Mouse (Mus musculus): ENCODE measurements around the gene Stk32c.

Gene Stk32c

DNA sequence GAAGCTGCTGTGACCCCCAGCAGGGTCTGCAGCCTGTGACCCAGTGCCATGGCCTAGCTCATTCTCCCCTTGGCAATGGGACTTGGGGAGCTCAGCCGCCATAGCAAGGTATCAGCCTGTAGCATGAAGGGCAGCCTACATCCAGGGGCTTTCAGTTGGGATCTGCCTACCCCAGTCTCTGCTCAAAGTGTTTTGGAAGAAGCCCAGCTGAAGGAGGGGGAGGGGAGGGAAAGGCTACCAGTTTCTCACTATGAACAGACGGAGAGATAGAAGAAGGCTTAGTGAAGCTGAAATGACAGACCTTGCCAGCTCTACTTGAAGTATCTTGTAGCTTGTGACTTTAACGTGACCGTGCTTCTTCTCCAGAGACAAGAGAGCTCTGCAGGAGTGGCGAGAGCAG, 16.7 kb upstream of the Stk32c start:
- CTCF ChIA-PET: interaction anchor here (0.6 kb wide), 1 partner anchor 17 kb away, joined by 8 read pairs; no protein-coding TSS in a partner anchor

DNA sequence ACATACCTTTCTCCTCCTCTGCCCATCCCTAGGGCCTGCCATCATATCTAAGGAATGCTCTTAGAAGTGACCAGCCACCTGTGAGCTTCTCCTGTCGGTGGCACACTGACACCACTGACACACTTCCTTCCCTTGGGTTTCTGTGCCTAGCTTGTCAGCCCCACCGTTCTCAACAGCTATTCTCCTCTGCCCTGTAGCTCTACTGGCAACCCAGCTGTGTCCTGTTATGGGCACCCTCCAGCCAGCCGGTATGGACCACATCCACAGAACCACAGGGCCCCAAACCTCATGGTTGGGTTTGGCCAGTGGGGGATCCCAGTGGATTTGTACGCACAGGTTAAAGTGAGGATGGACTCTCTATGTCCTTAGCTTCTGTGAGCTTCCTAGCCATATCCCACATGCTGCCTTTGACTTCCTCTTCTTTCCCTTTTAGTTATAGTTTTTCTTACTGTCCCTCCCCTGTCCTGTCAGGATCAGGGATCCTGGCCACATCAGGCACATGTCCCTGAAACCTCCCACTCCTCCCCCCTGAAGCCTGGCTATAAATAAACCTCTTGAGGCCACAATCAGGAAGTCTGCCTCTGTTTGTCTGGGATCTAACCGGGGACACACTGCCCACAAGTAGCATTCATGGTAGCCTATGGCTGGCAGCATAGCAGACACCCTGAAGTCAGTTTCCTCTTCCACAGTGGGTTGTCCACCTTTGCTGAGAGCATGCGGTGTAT, 15.5 kb upstream of the Stk32c start:
- CTCF ChIA-PET: no interaction called here

DNA sequence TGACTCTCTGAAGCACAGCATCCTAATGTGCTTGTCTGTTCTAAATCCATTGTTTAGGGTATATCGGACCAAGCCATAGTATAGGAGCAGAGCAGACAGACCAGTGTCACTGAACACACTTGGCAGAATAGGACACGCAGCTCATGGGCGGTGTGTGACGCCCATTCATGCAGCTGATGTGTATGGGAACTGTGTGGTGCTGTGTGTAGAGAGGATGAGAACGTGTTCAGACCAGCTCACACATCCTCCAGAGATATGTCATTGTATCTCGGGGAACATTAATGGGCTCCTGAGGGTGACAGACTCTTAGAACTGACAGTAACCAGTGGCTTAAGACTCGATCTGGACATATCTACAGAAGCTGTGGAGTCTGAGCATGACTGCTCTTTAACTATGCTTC, 13.3 kb upstream of the Stk32c start:
- CTCF ChIA-PET: no interaction called here

DNA sequence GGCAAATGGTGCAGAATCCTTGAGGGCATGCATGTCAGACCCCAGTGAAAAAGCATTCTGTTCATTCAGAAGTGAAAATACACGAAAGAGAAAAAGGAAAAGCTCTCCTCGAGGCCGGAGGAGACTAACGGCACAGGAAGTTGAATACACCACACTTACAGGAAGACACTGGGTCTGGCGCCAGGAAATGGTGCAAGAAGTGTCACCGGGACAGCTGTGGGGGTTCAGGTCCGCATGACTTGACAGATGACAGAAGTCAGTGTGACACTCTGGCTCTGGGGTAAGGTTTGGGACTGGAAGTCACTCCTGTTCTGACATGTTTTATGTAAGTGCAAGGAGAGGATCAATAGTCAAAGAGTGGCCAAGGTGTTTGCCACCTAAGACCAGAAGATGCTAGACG, 11.6 kb upstream of the Stk32c start:
- CTCF ChIA-PET: interaction anchor here (0.6 kb wide), 2 partner anchors 25 to 317 kb away, joined by 6 to 9 read pairs; no protein-coding TSS in a partner anchor

DNA sequence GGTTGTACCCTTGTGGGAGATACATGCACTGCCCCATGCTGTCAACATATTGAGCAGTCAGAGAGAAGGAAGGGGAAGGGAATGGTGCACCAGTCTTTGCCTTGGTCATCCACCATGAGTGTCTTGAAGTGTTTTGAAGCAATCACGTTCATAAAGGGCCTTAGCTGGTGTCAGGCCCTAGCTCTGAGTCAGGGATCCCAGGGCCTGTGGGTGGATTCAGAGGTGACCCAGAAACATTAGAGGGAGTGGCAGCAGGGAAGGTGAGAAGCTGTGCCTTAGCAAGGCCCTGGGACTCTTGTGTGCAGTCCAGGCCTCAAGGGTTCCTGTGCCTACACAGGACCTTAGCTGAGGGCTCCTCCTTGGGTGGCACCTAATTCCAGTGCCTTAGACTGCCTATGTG, 11.0 kb upstream of the Stk32c start:
- CTCF ChIA-PET: interaction anchor here (0.6 kb wide), 1 partner anchor 317 kb away, joined by 9 read pairs; no protein-coding TSS in a partner anchor

DNA sequence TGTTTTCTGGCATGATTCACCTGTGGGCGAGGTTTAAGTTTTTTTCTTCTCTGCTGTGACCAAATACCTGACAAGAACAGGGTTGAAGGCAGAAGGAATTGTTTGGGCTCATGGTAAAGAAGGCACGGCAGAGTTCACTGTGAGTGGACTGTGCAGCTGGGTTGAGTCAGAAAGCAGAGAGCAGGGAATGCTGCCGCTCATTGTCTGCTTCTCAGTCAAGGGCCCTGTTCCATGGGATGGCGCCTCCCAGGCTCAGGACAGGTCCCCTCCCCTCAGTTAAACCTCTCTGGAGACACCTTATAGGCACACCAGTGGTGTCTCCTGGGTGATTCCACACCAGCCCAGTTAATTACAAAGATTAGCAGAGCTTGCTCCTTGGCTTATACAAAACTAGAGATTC, 9.2 kb upstream of the Stk32c start:
- CTCF ChIA-PET: interaction anchor here (0.6 kb wide), 1 partner anchor 30 kb away, joined by 4 read pairs; no protein-coding TSS in a partner anchor

DNA sequence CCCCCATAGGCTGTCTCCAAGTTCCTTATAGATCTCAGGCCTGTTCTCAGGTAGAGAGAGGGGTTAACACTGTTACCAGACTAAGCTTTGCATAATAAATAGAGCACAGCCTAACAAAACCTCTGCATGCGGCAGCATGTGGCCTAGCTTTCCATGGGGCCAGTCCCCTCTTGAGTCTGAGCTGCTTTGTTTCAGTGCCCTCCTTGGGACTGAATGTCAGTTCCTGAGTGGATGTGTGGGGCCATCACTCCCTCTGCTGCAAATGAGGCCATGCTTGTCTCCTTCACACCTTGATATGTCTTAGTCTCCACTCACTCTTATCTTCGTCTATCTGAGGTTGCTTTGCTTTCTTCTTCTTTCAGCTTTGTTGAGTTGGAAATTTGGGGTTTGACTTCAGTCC, 8.7 kb upstream of the Stk32c start:
- CTCF ChIA-PET: interaction anchor here (0.6 kb wide), 1 partner anchor 30 kb away, joined by 4 read pairs; no protein-coding TSS in a partner anchor

DNA sequence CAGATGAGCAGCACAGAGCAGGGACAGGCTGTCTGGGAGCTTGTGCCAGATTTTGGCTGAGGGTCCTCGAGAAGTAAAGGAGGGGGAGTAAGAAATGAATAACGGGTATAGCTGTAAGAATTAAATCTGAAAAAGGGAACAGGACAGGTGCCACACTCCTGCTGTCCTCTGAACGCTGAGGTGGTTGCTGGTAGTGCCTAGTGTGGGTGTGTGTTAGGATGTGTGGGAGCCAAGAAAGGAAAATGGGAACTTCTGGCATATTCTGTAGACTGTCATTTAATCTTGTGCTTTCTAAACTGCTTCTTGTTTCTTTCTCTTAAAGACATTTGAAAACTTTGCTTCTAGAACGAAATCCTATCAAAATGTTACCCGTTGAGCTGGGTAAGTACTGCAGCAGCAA, 8.0 kb upstream of the Stk32c start:
- CTCF ChIA-PET: no interaction called here

DNA sequence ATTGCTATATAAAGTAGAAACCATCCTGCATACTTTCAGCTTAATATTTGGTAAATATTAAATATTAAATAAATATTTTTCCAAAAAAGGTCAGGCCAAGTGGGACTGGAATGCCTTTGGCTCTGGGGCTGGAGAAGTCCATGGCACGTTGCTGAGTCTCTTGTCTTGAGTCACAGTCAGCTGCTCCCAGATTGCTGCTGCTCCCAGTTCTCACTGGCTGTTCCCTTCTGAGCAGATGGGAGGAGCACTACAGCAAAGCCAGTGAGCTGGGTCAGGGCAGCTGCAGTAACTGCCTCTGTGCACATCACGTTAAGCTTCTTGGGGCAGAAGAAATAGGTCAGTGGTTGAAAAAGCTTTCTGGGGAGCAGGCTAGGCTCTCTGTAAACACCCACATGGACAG, 7.2 kb upstream of the Stk32c start:
- CTCF ChIA-PET: no interaction called here

DNA sequence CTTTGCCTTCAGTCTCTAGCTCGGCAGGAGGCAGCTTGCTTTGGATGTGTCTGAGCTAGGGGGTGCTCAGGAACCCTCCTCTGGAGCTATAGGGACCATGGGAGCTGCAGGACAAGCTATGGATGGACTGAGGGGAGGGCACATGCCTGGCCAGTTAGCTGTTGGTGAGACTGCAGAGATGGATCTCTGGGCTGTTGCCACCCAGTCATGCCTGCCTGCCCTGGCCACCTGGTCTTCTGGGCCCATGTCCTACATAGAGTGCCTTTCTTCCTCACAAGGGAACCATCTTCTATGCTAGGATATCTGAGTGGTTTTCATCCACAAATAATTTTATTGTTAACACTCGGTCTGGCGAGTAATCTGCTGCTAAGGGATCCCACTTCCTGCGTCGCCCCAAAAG, 6.4 kb upstream of the Stk32c start:
- CTCF ChIA-PET: no interaction called here

DNA sequence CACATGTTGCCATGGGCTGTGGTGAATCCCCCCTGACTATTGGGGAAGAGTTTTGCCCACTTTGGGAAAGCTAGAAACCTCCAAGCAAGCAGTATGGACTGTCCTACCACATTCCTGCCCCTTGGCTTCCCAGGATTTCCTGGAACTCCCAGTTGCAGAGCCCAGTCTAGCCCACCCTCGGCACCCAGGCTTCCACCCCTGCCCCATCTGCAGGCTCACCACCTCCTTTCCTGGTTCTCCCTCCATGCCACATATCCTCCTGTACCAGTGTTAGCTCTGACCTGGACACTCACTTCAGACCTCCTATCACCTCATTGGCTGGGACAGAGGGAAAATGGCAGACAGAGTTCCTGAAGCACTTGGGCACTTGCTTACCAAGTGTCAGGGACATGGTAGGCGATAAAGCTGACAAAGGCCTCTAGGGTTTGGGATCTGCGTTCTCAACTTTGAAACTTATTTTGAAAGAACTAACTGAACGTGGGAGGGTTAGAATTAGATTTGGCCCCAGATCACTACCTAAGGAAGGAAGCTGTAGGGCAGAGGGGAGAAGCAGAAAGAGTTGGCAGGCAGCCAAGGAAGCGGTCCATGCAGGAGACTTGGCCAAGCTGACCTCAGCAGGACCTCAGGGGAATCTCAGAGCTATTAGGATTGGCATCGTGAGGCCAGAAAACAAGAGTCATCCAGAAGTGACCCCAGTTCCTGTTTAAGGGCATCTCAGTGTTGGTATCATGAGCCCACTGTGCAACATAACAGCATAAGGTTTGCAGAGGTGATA, 5.7 kb upstream of the Stk32c start:
- CTCF ChIA-PET: no interaction called here

DNA sequence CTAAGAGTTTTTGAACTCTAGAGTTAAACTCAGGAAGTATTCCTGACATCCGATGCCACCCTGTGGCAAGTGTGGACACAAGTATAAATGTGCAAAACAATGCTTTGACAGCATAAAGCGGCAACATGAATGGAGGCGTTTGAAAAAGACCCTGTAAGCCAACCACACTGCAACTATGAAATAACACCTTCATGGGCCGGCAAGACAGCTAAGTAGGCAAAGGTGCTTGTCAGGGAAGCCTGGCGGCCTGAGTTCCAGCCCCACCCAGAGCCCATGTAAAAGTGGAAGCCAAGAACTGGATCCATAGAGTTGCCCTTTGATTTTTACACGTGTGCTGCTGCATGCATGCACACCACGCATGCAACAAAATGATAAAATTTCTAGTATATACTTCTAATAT, 3.9 kb upstream of the Stk32c start:
- CTCF ChIA-PET: no interaction called here

DNA sequence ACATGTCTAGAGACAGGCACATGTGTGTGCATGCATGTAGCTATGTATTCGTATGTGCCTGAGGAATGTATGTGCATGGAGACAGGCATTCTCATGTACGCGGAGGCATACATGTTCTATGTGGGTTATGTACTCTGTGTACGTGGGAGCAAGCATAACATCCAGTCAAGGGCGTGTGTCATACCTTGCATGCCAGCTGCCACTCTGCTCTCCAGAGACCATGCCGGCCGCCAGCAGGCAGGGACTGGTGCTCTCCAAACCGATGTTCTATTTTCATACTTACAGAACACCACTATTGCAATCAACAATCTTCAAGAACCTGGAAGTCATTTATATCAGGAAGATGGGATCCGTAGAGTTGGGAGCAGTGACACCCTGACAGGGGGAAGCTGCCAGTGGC, 3.4 kb upstream of the Stk32c start:
- CTCF ChIA-PET: interaction anchor here (0.7 kb wide), 1 partner anchor 193 kb away, joined by 3 read pairs; no protein-coding TSS in a partner anchor

DNA sequence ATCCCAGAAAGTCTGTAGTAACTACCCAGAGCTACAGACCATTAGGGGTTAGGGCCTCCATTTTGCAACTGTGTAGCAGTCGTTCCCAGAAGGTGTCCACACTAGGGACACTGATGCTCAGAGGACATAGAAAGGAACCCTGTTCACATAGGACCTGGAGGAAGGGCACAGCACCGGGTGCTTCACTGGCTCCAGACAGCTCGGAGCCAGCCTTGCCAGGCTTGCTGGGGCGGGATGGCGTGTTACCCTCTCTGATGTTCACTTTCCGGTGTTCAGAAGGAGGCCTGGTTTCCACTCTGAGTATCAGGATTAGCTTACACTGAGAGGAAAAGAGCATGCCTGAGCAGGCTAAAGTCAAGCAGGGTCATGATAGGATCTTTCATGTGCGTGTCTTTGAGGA, 2.8 kb upstream of the Stk32c start:
- CTCF ChIA-PET: interaction anchor here (0.7 kb wide), 1 partner anchor 194 kb away, joined by 3 read pairs; no protein-coding TSS in a partner anchor

DNA sequence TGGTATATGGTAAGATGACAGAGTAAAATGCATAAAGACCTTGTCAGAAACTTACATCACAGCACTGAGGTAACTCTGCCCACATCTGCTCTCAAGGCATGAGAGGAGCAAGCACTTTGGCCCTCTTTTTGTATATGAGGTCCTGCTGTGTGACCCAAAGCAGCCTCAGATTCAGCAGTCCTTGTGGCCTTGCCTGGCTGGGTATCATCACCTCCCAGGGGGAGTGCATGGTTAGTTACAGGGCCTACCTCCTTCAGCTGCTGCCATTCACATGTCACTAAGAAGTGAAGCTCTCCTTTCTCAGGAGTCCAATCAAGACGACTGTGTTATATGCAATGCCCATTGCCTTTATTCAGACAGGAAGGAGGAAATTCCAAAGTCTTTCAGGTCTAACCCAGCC, 2.4 kb upstream of the Stk32c start:
- CTCF ChIA-PET: no interaction called here

DNA sequence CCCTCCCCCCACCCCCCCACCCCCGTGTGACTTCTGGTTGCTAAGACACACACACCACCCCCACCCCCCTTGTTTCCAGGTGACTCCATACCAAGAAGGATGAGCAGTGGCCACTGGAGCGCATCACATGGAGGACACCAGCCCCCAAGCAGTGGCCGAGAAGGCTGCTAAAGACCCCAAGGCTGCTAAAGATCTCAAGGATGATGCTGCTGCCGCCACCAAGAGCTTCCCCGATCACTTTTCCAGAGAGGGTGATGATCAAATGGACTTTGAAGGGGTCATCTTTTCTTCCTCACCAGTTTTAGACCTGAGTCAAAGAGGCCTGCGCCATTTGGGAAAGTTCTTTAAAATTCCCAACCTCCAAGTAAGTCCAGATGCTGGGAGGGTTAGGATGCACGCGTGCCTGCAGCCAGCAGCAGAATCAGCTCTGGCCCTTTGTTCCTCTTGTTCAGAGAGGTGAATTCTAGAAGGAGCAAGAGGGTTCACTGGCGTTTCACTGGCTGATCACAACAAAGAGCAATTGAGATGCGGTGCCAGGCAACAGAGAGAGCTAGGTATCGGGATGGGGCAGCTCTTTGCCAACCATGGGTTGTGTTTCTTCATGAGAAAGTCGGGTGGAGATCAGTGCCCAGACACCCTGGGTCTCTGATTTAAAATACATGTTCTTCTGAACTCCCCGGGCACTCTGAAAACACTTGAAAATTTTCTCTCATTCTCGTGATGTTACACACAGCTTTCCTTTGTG, 1.7 kb upstream of the Stk32c start:
- CTCF ChIA-PET: interaction anchor here (0.6 kb wide), 1 partner anchor 21 kb away, joined by 4 read pairs; no protein-coding TSS in a partner anchor

DNA sequence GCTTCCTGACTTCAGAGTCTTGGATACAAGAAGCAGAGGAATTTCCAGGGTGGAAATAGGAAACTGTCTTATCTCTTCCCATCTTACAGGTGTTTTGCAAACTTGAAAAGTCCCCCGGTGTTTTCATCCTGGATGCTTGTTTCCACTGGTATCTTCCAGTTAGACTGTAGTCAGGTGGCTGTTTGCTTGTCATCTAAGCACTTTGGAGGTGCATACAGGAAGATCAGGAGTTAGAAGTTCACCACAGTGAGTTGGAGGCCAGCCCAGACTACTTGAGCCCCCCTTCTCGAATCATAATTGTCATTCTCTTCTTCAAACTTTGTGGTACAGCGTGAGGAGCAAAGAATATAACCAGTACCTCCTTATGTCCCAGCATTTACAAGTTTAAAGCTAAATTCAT, 1.1 kb upstream of the Stk32c start:
- CTCF ChIA-PET: no interaction called here

DNA sequence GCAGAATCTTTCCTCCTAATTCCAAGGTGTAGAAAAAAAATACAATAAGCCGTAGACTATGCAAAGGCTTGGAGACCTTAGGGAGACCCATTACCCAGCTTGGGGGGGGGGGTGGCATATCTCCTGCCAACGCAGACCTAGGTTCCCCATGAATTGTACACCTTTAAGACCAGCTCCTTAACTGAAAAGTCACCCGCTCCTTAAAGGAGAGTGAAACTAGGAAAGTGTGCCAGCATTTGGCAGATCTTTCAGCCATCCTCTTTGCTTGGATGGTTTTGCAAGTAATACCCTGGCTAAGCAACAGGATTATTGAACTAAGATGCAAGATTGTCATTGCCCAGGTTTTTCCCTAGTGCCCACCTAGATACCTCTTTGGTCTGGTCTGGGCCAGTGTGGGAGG, 644 bp upstream of the Stk32c start:
- CTCF ChIA-PET: no interaction called here

DNA sequence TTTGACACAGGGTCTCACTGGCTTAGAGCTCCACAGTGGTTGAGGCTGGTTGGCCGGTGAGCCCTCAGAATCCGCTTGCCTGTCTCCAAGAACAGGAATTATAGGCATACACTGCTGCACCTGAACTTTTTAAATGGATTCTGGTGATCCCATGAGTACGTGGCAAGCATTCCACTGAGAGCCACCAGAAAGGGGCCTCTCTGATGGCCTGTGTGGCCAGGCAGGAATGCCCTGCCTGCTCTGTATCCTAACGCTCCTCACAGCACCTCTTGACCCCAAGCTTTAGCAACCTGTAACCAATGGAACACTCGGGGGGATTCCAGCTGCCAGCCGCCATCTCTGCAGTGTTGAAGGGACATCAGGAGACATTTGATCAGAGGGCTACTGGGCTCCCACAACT, 1.3 kb downstream of the Stk32c start:
- CTCF ChIA-PET: no interaction called here

DNA sequence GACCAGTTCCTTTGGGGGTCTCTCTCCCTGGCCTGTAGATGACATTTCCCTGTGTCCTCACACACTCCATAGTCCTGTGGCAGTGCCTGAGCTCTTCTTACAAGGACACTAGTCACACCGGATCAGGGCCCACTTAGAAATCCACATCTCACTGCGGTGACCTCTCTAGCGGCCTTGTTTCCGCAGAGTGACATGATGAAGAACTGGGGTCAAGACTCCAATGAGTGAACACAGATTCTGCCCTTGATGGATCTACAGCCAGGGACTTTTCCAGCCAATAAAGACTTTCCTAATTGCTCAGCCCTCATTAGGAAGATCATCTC, 4.4 kb downstream of the Stk32c start:
- CTCF ChIA-PET: no interaction called here

DNA sequence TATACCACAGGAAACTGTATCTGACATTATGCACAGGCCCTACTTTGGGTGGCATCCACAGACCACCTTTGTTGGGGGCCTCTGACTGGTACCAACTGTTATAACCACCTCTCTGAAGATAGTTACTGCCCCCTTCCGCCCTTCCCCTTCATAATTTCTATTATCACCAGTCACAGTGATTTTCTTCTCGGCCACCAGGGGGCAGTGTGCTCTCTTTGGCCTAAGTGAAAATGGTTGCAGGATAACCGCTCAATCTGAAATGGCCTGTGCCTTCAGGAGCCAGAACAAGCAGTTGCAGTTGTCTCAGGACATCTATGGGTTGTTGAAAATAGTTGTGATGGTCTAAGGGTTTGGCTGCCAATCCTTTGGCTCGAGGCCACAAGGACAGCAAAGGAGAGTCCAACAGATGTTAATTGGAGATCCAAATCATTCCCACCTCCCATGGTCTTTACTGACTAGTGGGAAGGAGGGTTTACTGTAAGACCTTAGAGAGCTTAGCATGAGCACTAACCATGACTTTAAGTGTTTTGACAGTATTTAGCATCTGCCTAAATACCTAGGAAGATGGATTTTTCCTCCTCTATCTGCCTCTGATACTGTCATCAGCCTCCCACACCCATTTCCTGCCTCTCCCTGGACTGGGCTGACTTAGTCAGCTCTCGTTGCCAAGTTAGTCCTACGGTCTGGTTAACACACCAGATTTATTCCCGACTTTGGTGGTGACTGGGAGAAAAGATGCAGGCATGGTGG, 4.9 kb downstream of the Stk32c start:
- CTCF ChIA-PET: interaction anchor here (1.0 kb wide), 1 partner anchor 184 kb away, joined by 4 read pairs; no protein-coding TSS in a partner anchor

DNA sequence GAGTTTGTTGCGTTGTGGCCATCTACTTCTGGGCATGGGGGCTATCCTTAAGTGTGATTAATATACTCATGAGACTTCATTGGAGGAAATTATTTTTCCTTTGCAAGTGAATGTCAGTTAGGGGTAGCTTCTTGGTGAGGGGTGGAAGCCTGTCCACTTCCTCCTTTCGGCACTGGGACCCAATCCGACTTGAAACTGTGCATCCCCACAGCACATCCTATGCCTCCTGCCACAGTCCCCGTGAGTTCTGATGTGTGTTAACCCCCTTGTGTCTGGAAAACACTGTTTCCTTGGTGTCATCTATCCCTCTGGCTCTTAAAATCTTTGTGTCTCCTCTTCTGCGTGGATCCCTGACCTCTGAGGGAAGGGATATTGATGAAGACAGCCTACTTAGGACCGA, 11.9 kb downstream of the Stk32c start:
- CTCF ChIA-PET: no interaction called here
